Mouse (Mus musculus): ENCODE results near the gene Fxr2. TPM values are rescaled to one million over a fixed set of nuclear protein-coding genes. Genes with fewer than 3 reads are reported as not detected.

Fxr2 gene
- 50.5 and 57.2 TPM in 2 replicates for polyA plus RNA-seq (2012; rRNA removed; ENCODE audit: low replicate concordance)

GRCm38 (mm10) chr11:69632284-69633089, at the start of gene Fxr2:
Gene Fxr2 (plus strand): TSS chr11:69632990.

GRCm38 (mm10) chr11:69605726-69606490, 26.9 kb upstream of the Fxr2 start, which contains the start of gene Atp1b2:
Gene Atp1b2 (minus strand): TSS chr11:69605942.

GRCm38 (mm10) chr11:69617805-69618204, 15.0 kb upstream of the Fxr2 start, which contains the start of gene Shbg:
Gene Shbg (minus strand): TSS chr11:69617905.

GRCm38 (mm10) chr11:69621571-69622268, 11.1 kb upstream of the Fxr2 start, which contains the start of gene Sat2:
Gene Sat2 (plus strand): TSS chr11:69622024.

GRCm38 (mm10) chr11:69655264-69656064, 22.7 kb downstream of the Fxr2 start, which contains the start of gene Sox15:
Gene Sox15 (plus strand): TSS chr11:69655314.

GRCm38 (mm10) chr11:69662213-69662966, 29.6 kb downstream of the Fxr2 start, which contains the start of gene Mpdu1:
Gene Mpdu1 (minus strand): TSS chr11:69662642.

GRCm38 (mm10) chr11:69665961-69666664, 33.3 kb downstream of the Fxr2 start, which contains the start of gene Cd68:
Gene Cd68 (minus strand): TSS chr11:69666153.

GRCm38 (mm10) chr11:69672211-69672706, 39.5 kb downstream of the Fxr2 start, which contains the start of gene Eif4a1:
Gene Eif4a1 (minus strand): TSS chr11:69672423.

GRCm38 (mm10) chr11:69681314-69682208, 48.8 kb downstream of the Fxr2 start, which contains the start of gene Senp3:
Gene Senp3 (minus strand): TSS chr11:69682084.

GRCm38 (mm10) chr11:69685526-69686148, 52.8 kb downstream of the Fxr2 start, which contains the start of gene Tnfsf13:
Gene Tnfsf13 (minus strand): TSS chr11:69685784.

GRCm38 (mm10) chr11:69695361-69696181, 62.8 kb downstream of the Fxr2 start, which contains the start of the genes Tnfsf12 and Tnfsfm13:
Gene Tnfsf12 (minus strand): TSS chr11:69695849.
Gene Tnfsfm13 (minus strand): TSS chr11:69696098.

Other genes with a start within 250 kb of the Fxr2 start
- 151 and 175 TPM in 2 replicates for gene Naa38, start 237.5 kb upstream of the Fxr2 start, polyA plus RNA-seq (2012; rRNA removed; ENCODE audit: low replicate concordance)
- 17.6 and 18.6 TPM in 2 replicates for gene Cyb5d1, start 237.4 kb upstream of the Fxr2 start, polyA plus RNA-seq (2012; rRNA removed; ENCODE audit: low replicate concordance)
- 51.2 and 75.7 TPM in 2 replicates for gene Tmem88, start 234.8 kb upstream of the Fxr2 start, polyA plus RNA-seq (2012; rRNA removed; ENCODE audit: low replicate concordance)
- 8.2 and 21.0 TPM in 2 replicates for gene Kdm6b, start 219.3 kb upstream of the Fxr2 start, polyA plus RNA-seq (2012; rRNA removed; ENCODE audit: low replicate concordance)
- gene Dnah2, start 83.9 kb upstream of the Fxr2 start, polyA plus RNA-seq (2012; rRNA removed; ENCODE audit: low replicate concordance), result 0.20 and 0.27 TPM in 2 replicates
- gene Efnb3, start 72.8 kb upstream of the Fxr2 start, polyA plus RNA-seq (2012; rRNA removed; ENCODE audit: low replicate concordance), result 1.1 and 2.5 TPM in 2 replicates
- gene Wrap53, start 52.7 kb upstream of the Fxr2 start, polyA plus RNA-seq (2012; rRNA removed; ENCODE audit: low replicate concordance), result 19.0 and 19.8 TPM in 2 replicates
- 122 and 145 TPM in 2 replicates for gene Trp53, start 52.6 kb upstream of the Fxr2 start, polyA plus RNA-seq (2012; rRNA removed; ENCODE audit: low replicate concordance)
- 11.6 and 60.5 TPM in 2 replicates for gene Atp1b2, start 27.0 kb upstream of the Fxr2 start, polyA plus RNA-seq (2012; rRNA removed; ENCODE audit: low replicate concordance)
- gene Shbg, start 15.1 kb upstream of the Fxr2 start, polyA plus RNA-seq (2012; rRNA removed; ENCODE audit: low replicate concordance), result 0.08 TPM in 1 of 2 replicates, not detected in the other
- gene Sat2, start 11.0 kb upstream of the Fxr2 start, polyA plus RNA-seq (2012; rRNA removed; ENCODE audit: low replicate concordance), result 2.1 and 6.7 TPM in 2 replicates
- gene Sox15, start 22.3 kb downstream of the Fxr2 start, polyA plus RNA-seq (2012; rRNA removed; ENCODE audit: low replicate concordance), result 0.66 and 1.1 TPM in 2 replicates
- gene Mpdu1, start 29.7 kb downstream of the Fxr2 start, polyA plus RNA-seq (2012; rRNA removed; ENCODE audit: low replicate concordance), result 139 and 176 TPM in 2 replicates
- 76.8 and 80.0 TPM in 2 replicates for gene Cd68, start 33.2 kb downstream of the Fxr2 start, polyA plus RNA-seq (2012; rRNA removed; ENCODE audit: low replicate concordance)
- 199 and 324 TPM in 2 replicates for gene Eif4a1, start 39.4 kb downstream of the Fxr2 start, polyA plus RNA-seq (2012; rRNA removed; ENCODE audit: low replicate concordance)
- gene Senp3, start 49.1 kb downstream of the Fxr2 start, polyA plus RNA-seq (2012; rRNA removed; ENCODE audit: low replicate concordance), result 40.2 and 91.5 TPM in 2 replicates
- gene Tnfsf13, start 52.8 kb downstream of the Fxr2 start, polyA plus RNA-seq (2012; rRNA removed; ENCODE audit: low replicate concordance), result 5.2 and 9.5 TPM in 2 replicates
- 48.2 and 64.3 TPM in 2 replicates for gene Tnfsf12, start 62.9 kb downstream of the Fxr2 start, polyA plus RNA-seq (2012; rRNA removed; ENCODE audit: low replicate concordance)
- gene Tnfsfm13, start 63.1 kb downstream of the Fxr2 start, polyA plus RNA-seq (2012; rRNA removed; ENCODE audit: low replicate concordance), result 8.4 and 11.1 TPM in 2 replicates
- 18.0 and 27.0 TPM in 2 replicates for gene Polr2a, start 125.6 kb downstream of the Fxr2 start, polyA plus RNA-seq (2012; rRNA removed; ENCODE audit: low replicate concordance)
- not detected in 2 replicates for gene Slc35g3, start 129.0 kb downstream of the Fxr2 start, polyA plus RNA-seq (2012; rRNA removed; ENCODE audit: low replicate concordance)
- 47.2 and 88.9 TPM in 2 replicates for gene Zbtb4, start 132.9 kb downstream of the Fxr2 start, polyA plus RNA-seq (2012; rRNA removed; ENCODE audit: low replicate concordance)
- gene Chrnb1, start 163.0 kb downstream of the Fxr2 start, polyA plus RNA-seq (2012; rRNA removed; ENCODE audit: low replicate concordance), result 14.0 and 38.5 TPM in 2 replicates
- 11.4 and 13.5 TPM in 2 replicates for gene Fgf11, start 168.9 kb downstream of the Fxr2 start, polyA plus RNA-seq (2012; rRNA removed; ENCODE audit: low replicate concordance)
- 4.5 and 10.8 TPM in 2 replicates for gene Tmem102, start 172.6 kb downstream of the Fxr2 start, polyA plus RNA-seq (2012; rRNA removed; ENCODE audit: low replicate concordance)
- not detected in 2 replicates for gene Gm39566, start 182.3 kb downstream of the Fxr2 start, polyA plus RNA-seq (2012; rRNA removed; ENCODE audit: low replicate concordance)
- gene Spem2, start 185.5 kb downstream of the Fxr2 start, polyA plus RNA-seq (2012; rRNA removed; ENCODE audit: low replicate concordance), result not detected in 2 replicates
- 0.19 and 0.35 TPM in 2 replicates for gene Spem1, start 189.2 kb downstream of the Fxr2 start, polyA plus RNA-seq (2012; rRNA removed; ENCODE audit: low replicate concordance)
- 23.5 and 39.4 TPM in 2 replicates for gene Nlgn2, start 204.8 kb downstream of the Fxr2 start, polyA plus RNA-seq (2012; rRNA removed; ENCODE audit: low replicate concordance)
- 180 and 280 TPM in 2 replicates for gene Tmem256, start 205.5 kb downstream of the Fxr2 start, polyA plus RNA-seq (2012; rRNA removed; ENCODE audit: low replicate concordance)
- gene Plscr3, start 213.4 kb downstream of the Fxr2 start, polyA plus RNA-seq (2012; rRNA removed; ENCODE audit: low replicate concordance), result 125 and 161 TPM in 2 replicates
- 11.8 and 14.1 TPM in 2 replicates for gene Tnk1, start 225.7 kb downstream of the Fxr2 start, polyA plus RNA-seq (2012; rRNA removed; ENCODE audit: low replicate concordance)
- gene Tmem95, start 245.0 kb downstream of the Fxr2 start, polyA plus RNA-seq (2012; rRNA removed; ENCODE audit: low replicate concordance), result not detected in 2 replicates
- 11.8 and 13.5 TPM in 2 replicates for gene Kctd11, start 248.4 kb downstream of the Fxr2 start, polyA plus RNA-seq (2012; rRNA removed; ENCODE audit: low replicate concordance)

Data from mammary gland, adult 2 months (tissue).